Comparison of ENCODE assay signal across 7 mouse cellular contexts in the genomic region with DNA sequence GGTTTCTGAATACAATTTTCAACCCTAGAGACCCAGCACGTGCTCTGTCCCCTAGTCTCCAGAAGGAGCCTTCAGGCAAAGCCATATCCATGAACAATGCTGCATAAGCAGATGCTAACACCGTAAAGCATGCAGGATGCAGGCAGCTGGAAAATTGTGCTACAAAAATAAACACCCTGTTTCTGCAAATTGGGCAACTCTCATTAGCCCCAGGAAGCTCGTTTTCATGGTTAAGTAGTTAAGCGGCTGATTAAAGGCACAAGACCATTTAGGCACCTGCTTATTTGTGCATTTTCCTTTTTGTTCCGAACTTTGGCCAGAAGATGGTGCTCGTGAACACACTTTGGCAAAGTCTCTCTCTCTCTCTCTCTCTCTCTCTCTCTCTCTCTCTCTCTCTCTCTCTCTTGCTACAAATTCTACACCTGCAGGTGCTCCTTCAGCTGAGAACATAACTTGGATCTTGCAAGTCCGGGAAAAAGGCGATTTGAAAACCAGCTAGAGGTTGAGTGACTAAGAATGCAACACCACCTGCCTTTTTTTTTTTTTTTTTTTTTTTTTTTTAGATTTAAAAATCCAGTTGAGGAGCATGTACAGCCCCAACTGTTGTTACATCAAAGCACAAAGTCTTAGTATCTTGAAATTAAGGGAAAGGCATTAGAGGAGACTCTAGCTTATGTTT.
DNase-seq lines count a peak whose midpoint lies in the region; ATAC-seq lines count a peak whose summit lies in the region.

No protein-coding gene starts in this region.

- H3K4me2 ChIP-seq in forebrain, embryonic 11.5 days (ENCODE audit: low read depth, low read length, severe bottlenecking), result no peak overlapping the region
- peak overlapping the region; percentile 13; the same call in 1 of the 2 replicates for H3K4me2 ChIP-seq in hindbrain, embryonic 16.5 days (ENCODE audit: low read length)
- no peak overlapping the region for H3K4me2 ChIP-seq in midbrain, embryonic 13.5 days (replicated peaks)

- peak; percentile 67 for ATAC-seq in forebrain, embryonic 11.5 days (replicated peaks; ENCODE audit: low FRiP score)
- ATAC-seq in hindbrain, embryonic 16.5 days, result peak; percentile 80
- ATAC-seq in midbrain, embryonic 13.5 days, result peak; percentile 53

- no peak overlapping the region for H3K27ac ChIP-seq in forebrain, embryonic 11.5 days (ENCODE audit: low read depth, low read length)
- no peak overlapping the region for H3K27ac ChIP-seq in hindbrain, embryonic 16.5 days (ENCODE audit: low read depth, low read length)
- no peak overlapping the region for H3K27ac ChIP-seq in midbrain, embryonic 13.5 days

- DNase-seq in MEL-GATA-1-ER (ENCODE audit: extremely low read depth, low read depth), result peak; percentile 26
- DNase-seq in brain, adult 2 months (ENCODE audit: low read depth, low spot score), result peak; percentile 96
- DNase-seq in forebrain, embryonic 11.5 days (ENCODE audit: low spot score), result peak; percentile 67
- peak; percentile 11 to 51 for DNase-seq in layer of hippocampus, postnatal 36 days
- DNase-seq in telencephalon, adult 2 months (ENCODE audit: low read depth, low spot score), result peak; percentile 83

- no peak overlapping the region for H3K9ac ChIP-seq in forebrain, embryonic 11.5 days (ENCODE audit: low read length)
- H3K9ac ChIP-seq in hindbrain, embryonic 16.5 days (ENCODE audit: low read depth, low read length), result no peak overlapping the region
- H3K9ac ChIP-seq in midbrain, embryonic 13.5 days (replicated peaks), result no peak overlapping the region

- no peaks in the 10 kb centered on the region for H3K4me1 ChIP-seq in forebrain, embryonic 11.5 days (replicated peaks; ENCODE audit: control insufficient read depth, insufficient read depth, low read length)
- peaks cover 9% of the 10 kb centered on the region for H3K4me1 ChIP-seq in hindbrain, embryonic 16.5 days (ENCODE audit: control insufficient read depth, insufficient read depth, low read depth, low read length)
- H3K4me1 ChIP-seq in midbrain, embryonic 13.5 days (replicated peaks), result peaks cover 4% of the 10 kb centered on the region; the same call in 1 of the 2 replicates

- H3K4me3 ChIP-seq in forebrain, embryonic 11.5 days (ENCODE audit: low read depth, low read length), result no peak overlapping the region
- no peak overlapping the region for H3K4me3 ChIP-seq in hindbrain, embryonic 16.5 days (ENCODE audit: low read length)
- H3K4me3 ChIP-seq in midbrain, embryonic 13.5 days (replicated peaks), result no peak overlapping the region

- 18% methylated on average over 8 of the region's 8 CpGs for WGBS in forebrain, embryonic 11.5 days
- 14% methylated on average over 8 of the region's 8 CpGs for WGBS in hindbrain, embryonic 16.5 days
- WGBS in midbrain, embryonic 13.5 days, result 16% methylated on average over 8 of the region's 8 CpGs

- no peaks in the 10 kb centered on the region for H3K9me3 ChIP-seq in forebrain, embryonic 11.5 days (ENCODE audit: control insufficient read depth, low read length)
- H3K9me3 ChIP-seq in hindbrain, embryonic 16.5 days (ENCODE audit: control insufficient read depth, low read length), result no peaks in the 10 kb centered on the region; the same call in 1 of the 2 replicates
- no peaks in the 10 kb centered on the region for H3K9me3 ChIP-seq in midbrain, embryonic 13.5 days

- no peaks in the 10 kb centered on the region for H3K27me3 ChIP-seq in forebrain, embryonic 11.5 days (ENCODE audit: control insufficient read depth, insufficient read depth, low read length)
- H3K27me3 ChIP-seq in hindbrain, embryonic 16.5 days (replicated peaks; ENCODE audit: control insufficient read depth, insufficient read depth, low read length), result no peaks in the 10 kb centered on the region
- H3K27me3 ChIP-seq in midbrain, embryonic 13.5 days, result no peaks in the 10 kb centered on the region

- no peaks in the 10 kb centered on the region for H3K36me3 ChIP-seq in forebrain, embryonic 11.5 days (ENCODE audit: control insufficient read depth, insufficient read depth, low read length)
- no peaks in the 10 kb centered on the region for H3K36me3 ChIP-seq in hindbrain, embryonic 16.5 days (ENCODE audit: control insufficient read depth, insufficient read depth, low read length)
- H3K36me3 ChIP-seq in midbrain, embryonic 13.5 days, result no peaks in the 10 kb centered on the region

Comparison
In these comparisons a context has a peak if more than half of its experiments do, and no peak if none do; other contexts are left out.
1. DNase-seq: peak in every context shown above with its lines; median percentile 96 in brain, adult 2 months; 83 in telencephalon, adult 2 months; 67 in forebrain, embryonic 11.5 days; 31 in layer of hippocampus, postnatal 36 days; 26 in MEL-GATA-1-ER.